Mouse (Mus musculus) heart, embryonic 10.5 days (tissue): Measurements from ENCODE around the gene Mus81. TPM values are rescaled to one million over a fixed set of nuclear protein-coding genes. Genes with fewer than 3 reads are reported as not detected.

Experiments used
- DNase-seq: peaks from one replicate; pipeline ENCODE4 v3.0.0-alpha.2; 2017; ENCODE audit warnings: low spot score
- H3K27ac ChIP-seq: fragments of 300-500 bp; sonication (generic); 2 replicates; pipeline ENCODE4 v1.5.1; 2016; ENCODE audit warnings: mild to moderate bottlenecking
- H3K27me3 ChIP-seq: fragments of 300-500 bp; sonication (generic); 2 replicates; pipeline ENCODE4 v1.6.1; 2016; ENCODE audit warnings: mild to moderate bottlenecking; ENCODE audit not compliant: poor library complexity, insufficient read depth, severe bottlenecking
- H3K36me3 ChIP-seq: fragments of 300-500 bp; sonication (generic); 2 replicates; pipeline ENCODE4 v1.6.1; 2016; ENCODE audit warnings: mild to moderate bottlenecking, moderate library complexity
- H3K4me1 ChIP-seq: fragments of 300-500 bp; sonication (generic); 2 replicates; pipeline ENCODE4 v1.6.1; 2016; ENCODE audit warnings: mild to moderate bottlenecking
- H3K4me3 ChIP-seq: fragments of 300-500 bp; sonication (generic); 2 replicates; pipeline ENCODE4 v1.5.1; 2016; ENCODE audit warnings: mild to moderate bottlenecking, moderate library complexity
- H3K9me3 ChIP-seq: fragments of 300-500 bp; sonication (generic); 2 replicates; pipeline ENCODE4 v1.6.1; 2016; ENCODE audit warnings: mild to moderate bottlenecking, moderate library complexity
- WGBS: fragments of 180-500 bp; shearing (Covaris S2); methylation state at CpG from one replicate; pipeline ENCODE4 v1.1.7; 2016; 5-methylcytosine and 5-hydroxymethylcytosine counted together
- polyA plus RNA-seq: library from polyadenylated mRNA; unstranded; fragments of >200 nt; fragmentation: Nextera tagmentation; extraction: Ambion mirVana; gene quantifications from 2 replicates; pipeline ENCODE4 v1.2.1, GENCODE M21; 2016

Mus81 gene
- polyA plus RNA-seq, 1 experiment from 2014 or later = 44.7 TPM

DNA sequence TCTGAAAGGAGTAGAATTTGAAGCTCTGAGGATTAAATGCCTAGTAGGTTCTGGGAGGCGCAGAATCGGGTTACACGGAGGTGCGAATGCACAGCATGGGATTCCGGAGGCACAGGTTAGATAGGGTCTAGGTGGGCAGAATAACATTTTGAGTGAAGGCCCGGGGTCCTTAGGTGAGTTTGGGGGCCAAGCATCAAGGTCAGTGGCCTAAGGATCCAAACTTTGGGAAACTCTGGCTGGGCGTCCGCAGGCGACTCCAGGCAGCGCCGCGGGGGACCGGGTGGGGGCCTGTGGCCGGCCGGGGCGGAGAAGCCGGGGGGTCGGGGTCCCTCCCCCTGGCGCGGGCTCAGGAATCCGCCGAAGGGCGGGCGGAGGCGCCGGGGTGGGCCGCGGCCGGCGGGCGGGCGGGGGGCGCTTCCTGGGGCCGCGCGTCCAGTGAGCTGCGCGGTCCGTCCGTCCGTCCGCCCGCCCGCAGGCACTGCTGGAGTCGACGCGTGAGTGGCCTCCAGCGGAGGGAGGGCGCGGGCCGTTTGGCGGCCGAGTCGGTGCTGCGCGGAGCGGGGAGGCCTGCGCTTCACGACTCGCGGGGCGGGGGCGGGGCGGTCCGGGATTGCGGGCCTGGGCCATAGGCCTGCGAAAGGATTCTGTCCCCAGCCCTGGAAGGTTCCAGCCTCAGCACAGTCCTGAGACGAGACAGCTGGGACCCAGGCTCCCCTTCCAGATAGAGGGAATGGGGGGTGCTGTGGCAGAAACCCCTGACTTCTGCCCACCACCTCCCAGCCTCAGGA lies 13.7 kb downstream of the Mus81 start:
- H3K27me3 ChIP-seq = no peaks in the 10 kb centered on the region
- H3K9me3 ChIP-seq = no peaks in the 10 kb centered on the region
- H3K36me3 ChIP-seq = peaks cover 33% of the 10 kb centered on the region
- DNase-seq = no peak
- peak overlapping the region; percentile 81 for H3K4me3 ChIP-seq
- peaks cover 46% of the 10 kb centered on the region for H3K4me1 ChIP-seq
- under 1% methylated on average over 46 of the region's 68 CpGs for WGBS
- H3K27ac ChIP-seq = peak overlapping the region; percentile 96

DNA sequence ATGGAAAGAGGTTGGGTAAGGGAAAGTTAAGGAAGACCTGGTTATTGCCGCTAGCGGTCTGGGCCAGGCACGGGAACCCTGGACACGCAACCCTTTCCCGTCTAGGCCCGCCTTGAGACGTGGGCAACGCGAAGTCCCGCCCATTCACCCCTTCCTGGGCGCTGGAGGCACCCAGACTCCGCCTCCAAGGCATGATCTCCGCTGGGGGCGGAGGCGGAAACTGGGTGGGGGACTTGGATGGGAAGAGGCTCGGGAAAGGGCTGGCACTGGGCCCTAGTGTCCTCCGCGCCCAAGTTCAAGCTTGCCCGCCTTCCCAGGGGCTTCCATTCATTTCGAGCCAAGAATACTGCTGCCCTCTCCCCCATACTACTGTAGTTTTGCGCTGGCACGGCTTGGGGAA lies 14.5 kb downstream of the Mus81 start, which contains the start of gene Efemp2:
Gene Efemp2 (plus strand): TSS at position 235 of the 400 bp plus-strand sequence.
- H3K4me1 ChIP-seq = peaks cover 54% of the 10 kb centered on the region
- under 1% methylated on average over 22 of the region's 22 CpGs for WGBS
- no peaks in the 10 kb centered on the region for H3K9me3 ChIP-seq
- DNase-seq = peak; percentile 95
- peak within 1 kb of the TSS; percentile 81 for H3K4me3 ChIP-seq
- H3K27me3 ChIP-seq = no peaks in the 10 kb centered on the region
- H3K27ac ChIP-seq = peak within 1 kb of the TSS; percentile 96
- peaks cover 26% of the 10 kb centered on the region for H3K36me3 ChIP-seq

DNA sequence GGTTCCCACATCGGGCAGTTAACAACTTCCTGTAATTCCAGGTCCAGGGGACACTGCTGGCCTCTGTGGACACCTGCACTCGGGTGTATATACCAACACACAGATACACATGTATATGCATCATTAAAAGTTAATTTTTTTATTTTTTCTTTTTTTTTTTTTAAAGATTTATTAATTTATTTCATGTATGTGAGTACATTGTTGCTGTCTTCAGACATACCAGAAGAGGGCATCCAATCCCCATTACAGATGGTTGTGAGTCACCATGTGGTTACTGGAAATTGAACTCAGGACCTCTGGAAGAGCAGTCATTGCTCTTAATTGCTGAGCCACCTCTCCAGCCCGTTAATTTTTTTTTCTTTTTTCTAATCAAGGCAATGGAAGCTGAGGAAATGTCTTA lies 15.3 kb downstream of the Mus81 start:
- 73% methylated on average over 3 of the region's 3 CpGs for WGBS
- H3K36me3 ChIP-seq = peaks cover 19% of the 10 kb centered on the region
- no peaks in the 10 kb centered on the region for H3K27me3 ChIP-seq
- no peak overlapping the region for H3K4me3 ChIP-seq
- H3K9me3 ChIP-seq = no peaks in the 10 kb centered on the region
- DNase-seq = no peak
- H3K4me1 ChIP-seq = peaks cover 55% of the 10 kb centered on the region
- H3K27ac ChIP-seq = no peak overlapping the region

DNA sequence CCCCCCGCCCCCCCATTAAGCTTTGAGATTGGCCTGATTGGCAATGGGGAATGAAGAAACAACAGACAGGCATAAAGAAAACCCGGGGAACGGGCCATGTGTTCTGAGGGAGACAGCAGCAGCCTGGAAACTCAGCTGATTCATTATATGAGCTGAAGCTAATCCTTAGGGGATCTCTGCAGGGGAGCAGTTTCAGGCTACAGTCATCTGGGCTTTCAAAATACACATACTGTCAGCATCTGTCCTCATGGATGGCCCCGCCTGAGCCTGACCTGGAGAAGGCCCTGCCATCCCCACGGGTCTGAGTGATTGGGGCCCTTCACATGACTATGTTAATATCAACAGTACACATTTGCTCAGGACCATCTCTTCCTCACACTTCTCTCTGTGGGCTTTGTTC lies 16.4 kb downstream of the Mus81 start:
- H3K9me3 ChIP-seq = no peaks in the 10 kb centered on the region
- no peak overlapping the region for H3K27ac ChIP-seq
- peaks cover 20% of the 10 kb centered on the region for H3K36me3 ChIP-seq
- WGBS = 51% methylated on average over 5 of the region's 5 CpGs
- H3K4me3 ChIP-seq = no peak overlapping the region
- H3K27me3 ChIP-seq = peaks cover 6% of the 10 kb centered on the region; the same call in 1 of the 2 replicates
- DNase-seq = no peak
- peaks cover 54% of the 10 kb centered on the region for H3K4me1 ChIP-seq

DNA sequence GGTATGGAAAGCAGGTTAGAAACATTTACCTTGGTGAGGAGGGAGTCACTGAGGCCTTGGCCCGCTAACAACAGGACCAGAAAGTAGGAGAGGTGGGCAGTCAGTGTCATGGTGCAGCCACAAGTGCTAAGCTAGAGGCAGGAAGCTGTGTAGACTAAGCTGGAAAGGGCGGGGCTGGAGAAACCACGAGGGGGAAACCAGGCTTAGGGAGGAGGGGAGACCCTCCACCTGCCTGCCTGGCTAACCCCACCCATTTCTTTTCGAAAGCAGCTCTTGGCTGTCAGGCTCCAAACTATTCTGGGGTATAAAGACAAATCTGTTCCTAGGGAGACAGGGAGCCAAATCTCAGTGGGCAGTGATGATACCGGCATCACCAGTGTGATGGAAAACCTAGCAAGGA lies 19.8 kb downstream of the Mus81 start, which contains the start of gene Ctsw:
Gene Ctsw (minus strand): TSS at position 134 of the 400 bp plus-strand sequence.
- WGBS = 55% methylated on average over 5 of the region's 5 CpGs
- Histone ChIP-seq H3K27ac (0 out of 2 replicates have a peak within 1 kb of the TSS, but pooled peaks have one; percentile 5), H3K36me3 (peaks cover 46% of the 10 kb centered on the region), H3K9me3 (no peaks in the 10 kb centered on the region), H3K27me3 (peaks cover 18% of the 10 kb centered on the region), H3K4me1 (peaks cover 35% of the 10 kb centered on the region), H3K4me3 (no peak within 1 kb of the TSS)
- DNase-seq = no peak

DNA sequence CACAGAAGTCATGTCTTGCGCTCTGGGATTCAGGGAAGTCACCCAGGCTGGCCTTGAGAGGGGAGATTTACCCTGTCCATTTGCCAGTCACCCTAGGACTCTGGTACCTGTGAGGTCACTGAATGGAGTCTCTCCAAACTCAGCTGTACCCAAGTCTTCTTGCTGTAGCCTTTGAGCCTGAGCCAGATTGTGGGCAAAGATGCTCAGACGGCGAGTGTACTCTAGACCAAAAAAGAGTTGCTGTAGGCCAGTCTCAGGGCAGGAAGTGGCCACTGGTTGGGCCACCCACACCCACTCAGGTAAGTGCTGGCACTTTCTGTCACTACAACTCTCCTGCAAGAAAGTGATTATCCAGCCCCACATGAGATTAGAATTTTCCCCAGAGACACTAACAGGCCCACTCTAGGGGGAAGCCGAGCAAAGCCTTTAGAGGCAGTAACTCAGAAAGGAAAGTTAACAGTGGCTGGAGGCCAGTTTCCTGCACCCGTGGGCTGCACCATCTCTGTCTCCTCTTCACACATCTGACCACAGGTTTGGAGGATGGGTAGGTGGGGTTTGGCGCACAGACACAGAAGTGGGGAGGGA lies 21.2 kb downstream of the Mus81 start:
- H3K27ac ChIP-seq = no peak overlapping the region
- peaks cover 58% of the 10 kb centered on the region for H3K36me3 ChIP-seq
- no peak overlapping the region for H3K4me3 ChIP-seq
- WGBS = 90% methylated on average over 6 of the region's 6 CpGs
- DNase-seq = no peak
- H3K9me3 ChIP-seq = no peaks in the 10 kb centered on the region
- peaks cover 32% of the 10 kb centered on the region for H3K4me1 ChIP-seq
- peaks cover 18% of the 10 kb centered on the region for H3K27me3 ChIP-seq

DNA sequence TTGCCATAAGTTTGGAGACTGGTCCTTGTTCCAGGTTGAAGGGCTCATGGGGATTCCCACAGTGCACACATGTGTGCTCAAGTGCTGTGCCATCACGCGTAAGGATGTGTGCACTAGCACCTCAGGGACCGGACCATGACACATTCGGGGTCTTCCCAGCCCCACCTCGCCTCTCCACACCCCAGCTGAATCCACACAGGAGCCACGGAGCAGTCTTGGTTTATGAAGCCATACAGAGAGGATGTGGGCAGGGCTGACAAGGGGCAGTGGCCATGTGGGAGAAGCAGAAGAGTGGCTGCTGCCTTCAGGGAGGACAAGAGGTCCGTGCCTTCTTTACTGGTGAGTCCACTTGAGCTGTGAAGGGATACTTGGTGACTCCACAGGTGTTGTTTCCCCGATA lies 23.2 kb downstream of the Mus81 start:
- 96% methylated on average over 8 of the region's 8 CpGs for WGBS
- peaks cover 18% of the 10 kb centered on the region for H3K27me3 ChIP-seq
- H3K4me1 ChIP-seq = peaks cover 37% of the 10 kb centered on the region

DNA sequence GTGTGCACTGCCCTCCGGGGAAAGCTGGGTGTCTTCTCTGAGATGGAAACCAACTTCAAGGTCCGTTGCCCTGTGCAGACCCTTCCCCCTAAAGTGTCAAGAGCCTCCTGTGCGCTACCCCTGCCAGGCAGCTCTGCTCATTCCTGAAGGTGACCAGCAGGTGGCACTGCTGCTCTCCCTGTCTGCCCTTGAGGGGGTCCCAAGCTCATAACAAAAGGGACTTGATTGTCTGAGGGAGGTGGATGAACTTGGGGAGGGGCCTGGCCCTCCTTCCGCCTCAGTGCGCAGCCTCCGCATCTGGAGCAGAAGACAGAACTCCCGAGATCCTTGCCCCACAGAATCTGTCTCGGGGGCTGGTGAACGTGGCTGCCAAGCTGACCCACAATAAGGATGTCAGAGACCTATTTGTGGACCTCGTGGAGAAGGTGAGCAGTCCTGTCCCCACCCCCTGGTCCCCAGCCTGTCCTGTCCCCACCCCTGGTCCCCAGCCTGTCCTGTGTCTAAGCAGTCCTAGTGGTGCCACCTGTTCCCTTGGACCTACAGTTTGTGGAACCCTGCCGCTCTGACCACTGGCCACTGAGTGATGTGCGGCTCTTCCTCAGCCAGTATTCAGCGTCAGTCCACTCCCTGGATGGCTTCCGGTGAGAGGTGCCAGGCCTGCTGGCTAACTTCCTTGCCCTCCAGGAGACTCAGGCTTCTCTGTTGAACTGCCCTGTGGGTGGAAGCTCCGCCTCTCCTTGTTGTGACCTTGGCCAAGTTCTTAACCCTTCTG lies 24.2 kb downstream of the Mus81 start:
- Histone ChIP-seq H3K4me3 (peak overlapping the region; percentile 38), H3K4me1 (peaks cover 30% of the 10 kb centered on the region), H3K36me3 (peaks cover 58% of the 10 kb centered on the region), H3K27ac (peak overlapping the region; percentile 87), H3K27me3 (peaks cover 22% of the 10 kb centered on the region), H3K9me3 (no peaks in the 10 kb centered on the region)
- peak; percentile 83 for DNase-seq
- 55% methylated on average over 15 of the region's 15 CpGs for WGBS

More for the DNA sequence above, 23.2 kb downstream of the Mus81 start:
- DNase-seq = no peak
- Histone ChIP-seq H3K36me3 (peaks cover 58% of the 10 kb centered on the region), H3K9me3 (no peaks in the 10 kb centered on the region), H3K4me3 (no peak overlapping the region), H3K27ac (no peak overlapping the region)

DNA sequence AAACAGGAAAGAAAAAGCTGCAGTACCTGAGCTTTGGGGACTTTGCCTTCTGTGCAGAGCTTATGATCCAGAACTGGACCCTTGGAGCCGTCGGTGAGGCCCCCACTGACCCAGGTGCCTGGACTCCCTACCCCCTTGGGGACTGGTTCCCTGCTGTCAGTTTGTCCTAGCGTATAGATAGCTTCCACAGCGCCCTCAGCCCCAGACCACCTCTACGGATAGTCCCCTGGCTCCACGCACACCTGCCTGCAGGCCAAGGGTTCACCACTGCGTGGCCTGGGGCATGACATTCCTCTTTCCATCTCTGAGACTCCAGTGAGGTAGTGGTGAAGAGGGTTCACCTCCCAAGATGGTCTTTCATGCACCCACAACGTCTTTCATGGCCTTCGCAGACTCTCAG lies 25.0 kb downstream of the Mus81 start:
- H3K36me3 ChIP-seq = peaks cover 58% of the 10 kb centered on the region
- H3K4me1 ChIP-seq = peaks cover 26% of the 10 kb centered on the region

DNA sequence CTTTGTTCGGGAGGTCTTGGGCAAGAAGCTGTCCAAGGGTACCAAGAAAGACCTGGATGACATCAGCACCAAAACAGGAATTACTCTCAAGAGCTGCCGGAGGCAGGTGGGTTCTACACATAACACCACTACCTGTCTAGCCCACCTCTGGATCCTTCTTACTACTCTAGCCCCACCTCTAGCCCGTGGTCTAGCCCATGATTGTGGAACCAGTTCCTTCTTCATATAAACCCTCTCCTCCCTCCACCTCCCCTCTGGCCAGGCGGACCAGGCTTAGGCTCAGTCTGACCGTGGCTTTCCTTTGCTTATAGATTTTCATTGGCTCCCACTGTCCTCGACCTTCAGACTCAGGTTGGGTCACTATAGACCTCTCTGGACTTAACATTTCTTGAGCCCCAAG lies 26.8 kb downstream of the Mus81 start:
- Histone ChIP-seq H3K4me1 (peaks cover 36% of the 10 kb centered on the region), H3K36me3 (peaks cover 41% of the 10 kb centered on the region), H3K27me3 (peaks cover 15% of the 10 kb centered on the region; the same call in 1 of the 2 replicates), H3K9me3 (no peaks in the 10 kb centered on the region), H3K27ac (no peak overlapping the region), H3K4me3 (peak overlapping the region; percentile 84)
- WGBS = 85% methylated on average over 6 of the region's 6 CpGs
- no peak for DNase-seq

More for the DNA sequence above, 25.0 kb downstream of the Mus81 start:
- Histone ChIP-seq H3K4me3 (no peak overlapping the region), H3K27ac (no peak overlapping the region), H3K27me3 (peaks cover 25% of the 10 kb centered on the region), H3K9me3 (no peaks in the 10 kb centered on the region)
- DNase-seq = no peak
- WGBS = 80% methylated on average over 9 of the region's 9 CpGs

DNA sequence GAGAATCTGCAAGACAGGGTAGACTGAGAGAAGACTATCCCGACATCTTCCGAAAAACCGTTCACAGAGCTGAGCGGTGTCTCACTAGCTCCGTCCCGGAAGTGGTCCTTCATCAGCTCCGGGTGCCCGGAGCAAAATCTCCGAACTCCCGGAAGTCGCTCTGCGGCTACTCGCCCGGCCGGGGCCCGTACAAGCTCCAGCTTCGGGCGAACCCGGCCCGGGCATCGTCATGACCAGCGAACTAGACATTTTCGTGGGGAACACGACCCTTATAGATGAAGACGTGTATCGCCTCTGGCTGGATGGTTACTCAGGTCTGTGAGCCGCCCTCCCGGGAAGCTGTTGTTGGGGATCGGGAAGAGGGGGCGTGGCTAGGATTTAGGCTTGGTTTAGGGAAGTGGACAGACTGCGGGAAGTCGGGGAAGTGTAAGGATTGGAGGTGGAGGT lies 27.7 kb downstream of the Mus81 start, which contains the start of gene Fibp:
Gene Fibp (plus strand): TSS at position 151 of the 447 bp plus-strand sequence.
- peak within 1 kb of the TSS; percentile 89 for H3K27ac ChIP-seq
- peak; percentile 95 for DNase-seq
- no peaks in the 10 kb centered on the region for H3K9me3 ChIP-seq
- H3K36me3 ChIP-seq = peaks cover 32% of the 10 kb centered on the region
- H3K27me3 ChIP-seq = 0 out of 2 replicates have a peak, but pooled peaks cover 7% of the 10 kb centered on the region
- under 1% methylated on average over 32 of the region's 32 CpGs for WGBS
- peak within 1 kb of the TSS; percentile 84 for H3K4me3 ChIP-seq
- H3K4me1 ChIP-seq = peaks cover 45% of the 10 kb centered on the region

DNA sequence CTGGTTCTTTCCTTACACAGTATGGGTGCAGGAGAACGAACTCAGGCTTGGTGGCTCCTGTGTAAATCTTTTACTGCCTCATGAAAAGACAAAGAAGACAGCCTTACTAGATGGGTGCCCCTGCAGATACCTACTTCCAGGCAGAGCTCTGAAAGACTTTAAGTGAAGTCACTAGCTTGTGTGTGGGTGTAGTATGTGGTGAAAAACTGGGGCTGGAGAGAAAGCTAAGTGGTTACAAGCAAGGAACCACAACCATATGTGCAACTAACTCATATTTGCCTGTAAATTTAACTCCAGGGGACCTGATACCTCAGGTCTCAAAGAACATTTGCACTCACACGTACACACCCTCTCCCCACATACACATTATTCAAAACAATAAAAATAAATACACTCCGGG lies 28.3 kb downstream of the Mus81 start:
- 26% methylated on average over 3 of the region's 3 CpGs for WGBS
- Histone ChIP-seq H3K27ac (peak overlapping the region; percentile 89), H3K4me1 (peaks cover 51% of the 10 kb centered on the region), H3K36me3 (peaks cover 26% of the 10 kb centered on the region), H3K9me3 (no peaks in the 10 kb centered on the region), H3K4me3 (peak overlapping the region; percentile 84), H3K27me3 (0 out of 2 replicates have a peak, but pooled peaks cover 7% of the 10 kb centered on the region)
- DNase-seq = no peak
